Mouse (Mus musculus) heart, embryonic 11.5 days (tissue): Measurements from ENCODE around the gene Utp14b. TPM values are rescaled to one million over a fixed set of nuclear protein-coding genes. Genes with fewer than 3 reads are reported as not detected.

ENCODE experiments used
- ATAC-seq: fragments of 200-750 bp; cut with Nextera tagmentation; replicated peaks from 2 replicates; pipeline ENCODE4 v1.8.0; 2017; ENCODE audit warnings: moderate library complexity; ENCODE audit not compliant: insufficient number of reproducible peaks, low FRiP score, low TSS enrichment
- H3K27ac ChIP-seq: fragments of 300-500 bp; sonication (generic); 2 replicates; pipeline ENCODE4 v1.5.1; 2014; ENCODE audit warnings: mild to moderate bottlenecking, low read depth, low read length
- H3K27me3 ChIP-seq: fragments of 300-500 bp; sonication (generic); 2 replicates; pipeline ENCODE4 v1.6.1; 2014; ENCODE audit warnings: mild to moderate bottlenecking, low read length, mixed read lengths; ENCODE audit not compliant: control insufficient read depth, insufficient read depth
- H3K36me3 ChIP-seq: fragments of 300-500 bp; sonication (generic); 2 replicates; pipeline ENCODE4 v1.6.1; 2014; ENCODE audit warnings: mild to moderate bottlenecking, low read length, moderate library complexity, mixed read lengths; ENCODE audit not compliant: control insufficient read depth, insufficient read depth
- H3K4me1 ChIP-seq: fragments of 300-500 bp; sonication (generic); 2 replicates; pipeline ENCODE4 v1.6.1; 2014; ENCODE audit warnings: low read length; ENCODE audit not compliant: control insufficient read depth, insufficient read depth
- H3K4me2 ChIP-seq: fragments of 300-500 bp; sonication (generic); 2 replicates; pipeline ENCODE4 v1.6.1; 2014; ENCODE audit warnings: mild to moderate bottlenecking, moderate library complexity
- H3K4me3 ChIP-seq: fragments of 300-500 bp; sonication (generic); 2 replicates; pipeline ENCODE4 v1.5.1; 2014; ENCODE audit warnings: low read depth, low read length
- H3K9ac ChIP-seq: fragments of 300-500 bp; sonication (generic); 2 replicates; pipeline ENCODE4 v1.6.1; 2014; ENCODE audit warnings: mild to moderate bottlenecking, low read depth, low read length, moderate library complexity
- H3K9me3 ChIP-seq: fragments of 300-500 bp; sonication (generic); replicated peaks from 2 replicates; pipeline ENCODE4 v1.6.1; 2016; ENCODE audit warnings: low read length; ENCODE audit not compliant: control insufficient read depth
- WGBS: fragments of 180-500 bp; shearing (Covaris S2); extraction: QIAGEN DNeasy Blood & Tissue Kit; methylation state at CpG from one replicate; pipeline ENCODE4 v1.1.7; 2014; ENCODE audit not compliant: insufficient replicate concordance; 5-methylcytosine and 5-hydroxymethylcytosine counted together
- polyA plus RNA-seq: library from polyadenylated mRNA; unstranded; fragments of >200 nt; fragmentation: Nextera tagmentation; extraction: Ambion mirVana; gene quantifications from 2 replicates; pipeline ENCODE4 v1.2.1, GENCODE M21; 2014

The Utp14b gene
- polyA plus RNA-seq, result 2.3 and 4.3 TPM in 2 replicates

GRCm38 (mm10) chr1:78657671-78658440, at the start of gene Utp14b, which contains the start of gene Acsl3:
Gene Utp14b (plus strand): TSS chr1:78658038.
Gene Acsl3 (plus strand): TSS chr1:78657825.
- no peaks in the 10 kb centered on the region for H3K27me3 ChIP-seq
- peak within 1 kb of the TSS; percentile 97 for H3K4me3 ChIP-seq
- no peaks in the 10 kb centered on the region for H3K36me3 ChIP-seq
- ATAC-seq, result peak; percentile 100
- peak within 1 kb of the TSS; percentile 87 for H3K27ac ChIP-seq
- H3K4me2 ChIP-seq, result peak within 1 kb of the TSS; percentile 70
- under 1% methylated on average over 93 of the region's 104 CpGs for WGBS
- H3K4me1 ChIP-seq, result peaks cover 17% of the 10 kb centered on the region; the same call in 1 of the 2 replicates
- peak within 1 kb of the TSS; percentile 92 for H3K9ac ChIP-seq
- no peaks in the 10 kb centered on the region for H3K9me3 ChIP-seq

- Histone ChIP-seq H3K4me3 (no peak overlapping the region), H3K9me3 (no peaks in the 10 kb centered on the region), H3K27me3 (no peaks in the 10 kb centered on the region), H3K4me2 (no peak overlapping the region), H3K27ac (no peak overlapping the region), H3K4me1 (peaks cover 14% of the 10 kb centered on the region), H3K9ac (no peak overlapping the region), H3K36me3 (no peaks in the 10 kb centered on the region)
- 33% methylated on average over 12 of the region's 12 CpGs for WGBS
- no peak for ATAC-seq
Observed at GRCm38 (mm10) chr1:78609134-78609907, 48.5 kb upstream of the Utp14b start.

GRCm38 (mm10) chr1:78611039-78611438, 46.8 kb upstream of the Utp14b start:
- Histone ChIP-seq H3K9ac (no peak overlapping the region), H3K4me2 (no peak overlapping the region), H3K9me3 (no peaks in the 10 kb centered on the region), H3K4me3 (no peak overlapping the region), H3K4me1 (peaks cover 14% of the 10 kb centered on the region), H3K36me3 (no peaks in the 10 kb centered on the region), H3K27me3 (no peaks in the 10 kb centered on the region), H3K27ac (0 out of 2 replicates have a peak overlapping the region, but pooled peaks have one; percentile 8)
- WGBS, result 29% methylated on average over 4 of the region's 4 CpGs
- no peak for ATAC-seq

GRCm38 (mm10) chr1:78612959-78613358, 44.9 kb upstream of the Utp14b start:
- no peak for ATAC-seq
- H3K9ac ChIP-seq, result no peak overlapping the region
- no peak overlapping the region for H3K4me2 ChIP-seq
- no peak overlapping the region for H3K4me3 ChIP-seq
- no peaks in the 10 kb centered on the region for H3K9me3 ChIP-seq
- no peaks in the 10 kb centered on the region for H3K36me3 ChIP-seq
- no peak overlapping the region for H3K27ac ChIP-seq
- H3K27me3 ChIP-seq, result no peaks in the 10 kb centered on the region
- H3K4me1 ChIP-seq, result peaks cover 14% of the 10 kb centered on the region
- 54% methylated on average over 1 of the region's 1 CpGs for WGBS

- H3K4me1 ChIP-seq, result no peaks in the 10 kb centered on the region
- no peak overlapping the region for H3K27ac ChIP-seq
- no peaks in the 10 kb centered on the region for H3K36me3 ChIP-seq
- no peak for ATAC-seq
- no peak overlapping the region for H3K4me3 ChIP-seq
- 83% methylated on average over 2 of the region's 2 CpGs for WGBS
- no peaks in the 10 kb centered on the region for H3K9me3 ChIP-seq
- H3K4me2 ChIP-seq, result no peak overlapping the region
- no peak overlapping the region for H3K9ac ChIP-seq
- no peaks in the 10 kb centered on the region for H3K27me3 ChIP-seq
Observed at GRCm38 (mm10) chr1:78624352-78624751, 33.5 kb upstream of the Utp14b start.

- no peak overlapping the region for H3K4me3 ChIP-seq
- 71% methylated on average over 3 of the region's 3 CpGs for WGBS
Observed at GRCm38 (mm10) chr1:78634486-78634885, 23.4 kb upstream of the Utp14b start.

GRCm38 (mm10) chr1:78640871-78641270, 17.0 kb upstream of the Utp14b start:
- Histone ChIP-seq H3K4me1 (no peaks in the 10 kb centered on the region), H3K4me2 (no peak overlapping the region), H3K27me3 (no peaks in the 10 kb centered on the region), H3K4me3 (no peak overlapping the region), H3K27ac (no peak overlapping the region), H3K36me3 (no peaks in the 10 kb centered on the region), H3K9me3 (no peaks in the 10 kb centered on the region), H3K9ac (no peak overlapping the region)
- ATAC-seq, result no peak

More at GRCm38 (mm10) chr1:78634486-78634885, 23.4 kb upstream of the Utp14b start:
- no peak overlapping the region for H3K27ac ChIP-seq
- no peak overlapping the region for H3K9ac ChIP-seq
- no peak for ATAC-seq
- no peaks in the 10 kb centered on the region for H3K36me3 ChIP-seq
- H3K4me1 ChIP-seq, result no peaks in the 10 kb centered on the region
- no peaks in the 10 kb centered on the region for H3K27me3 ChIP-seq
- no peaks in the 10 kb centered on the region for H3K9me3 ChIP-seq
- H3K4me2 ChIP-seq, result no peak overlapping the region

GRCm38 (mm10) chr1:78641791-78642190, 16.0 kb upstream of the Utp14b start:
- Histone ChIP-seq H3K4me3 (no peak overlapping the region), H3K9ac (no peak overlapping the region), H3K4me1 (no peaks in the 10 kb centered on the region), H3K27ac (no peak overlapping the region), H3K4me2 (no peak overlapping the region), H3K27me3 (no peaks in the 10 kb centered on the region), H3K36me3 (no peaks in the 10 kb centered on the region), H3K9me3 (no peaks in the 10 kb centered on the region)
- ATAC-seq, result no peak
- WGBS, result 80% methylated on average over 3 of the region's 3 CpGs
